Mouse (Mus musculus) embryonic fibroblast, embryonic 13.5 days (primary cell): ENCODE results near the gene Ankrd44.

ENCODE experiments used
- CTCF ChIP-seq: IDR thresholded peaks from 2 replicates; pipeline ENCODE4 v1.5.1; 2011; ENCODE audit warnings: mild to moderate bottlenecking, control low read depth, low read length, moderate library complexity, borderline replicate concordance; ENCODE audit not compliant: insufficient read depth
- POLR2A ChIP-seq: IDR thresholded peaks from 2 replicates; pipeline ENCODE4 v1.6.1; 2011; ENCODE audit warnings: low read depth, mild to moderate bottlenecking, control low read depth, low read length, moderate library complexity

GRCm38 (mm10) chr1:54759841-54760240 is 166.3 kb downstream of the Ankrd44 start:
- TF ChIP-seq CTCF (no peak), POLR2A (no peak)
